Mouse (Mus musculus) intestine, embryonic 14.5 days (tissue): ENCODE results near the gene Ercc2. TPM values are rescaled to one million over a fixed set of nuclear protein-coding genes. Genes with fewer than 3 reads are reported as not detected.

Source experiments
- ATAC-seq: fragments of 200-750 bp; cut with Nextera tagmentation; replicated peaks from 2 replicates; pipeline ENCODE4 v1.8.0; 2017; ENCODE audit warnings: low read depth, moderate number of reproducible peaks, moderate TSS enrichment, moderate library complexity; ENCODE audit not compliant: low FRiP score, low TSS enrichment
- DNase-seq: peaks from one replicate; pipeline ENCODE4 v3.0.0-alpha.2; 2018; ENCODE audit warnings: low spot score
- H3K27ac ChIP-seq: fragments of 300-500 bp; sonication (generic); 2 replicates; pipeline ENCODE4 v1.5.1; 2014; ENCODE audit warnings: low read depth, mild to moderate bottlenecking, control low read depth
- H3K27me3 ChIP-seq: fragments of 300-500 bp; sonication (generic); replicated peaks from 2 replicates; pipeline ENCODE4 v1.6.1; 2014; ENCODE audit warnings: low read length, control low read depth; ENCODE audit not compliant: control insufficient read depth, insufficient read depth
- H3K36me3 ChIP-seq: fragments of 300-500 bp; sonication (generic); 2 replicates; pipeline ENCODE4 v1.6.1; 2014; ENCODE audit warnings: low read length, control low read depth; ENCODE audit not compliant: control insufficient read depth, insufficient read depth
- H3K4me1 ChIP-seq: fragments of 300-500 bp; sonication (generic); replicated peaks from 2 replicates; pipeline ENCODE4 v1.6.1; 2014; ENCODE audit warnings: low read length, control low read depth, mixed read lengths; ENCODE audit not compliant: control insufficient read depth, insufficient read depth
- H3K4me2 ChIP-seq: fragments of 300-500 bp; sonication (generic); 2 replicates; pipeline ENCODE4 v1.6.1; 2014; ENCODE audit warnings: low read length
- H3K4me3 ChIP-seq: fragments of 300-500 bp; sonication (generic); 2 replicates; pipeline ENCODE4 v1.5.1; 2014; ENCODE audit warnings: low read depth, low read length, control low read depth, mixed read lengths
- H3K9ac ChIP-seq: fragments of 300-500 bp; sonication (generic); 2 replicates; pipeline ENCODE4 v1.6.1; 2014; ENCODE audit warnings: mild to moderate bottlenecking, low read length
- H3K9me3 ChIP-seq: fragments of 300-500 bp; sonication (generic); 2 replicates; pipeline ENCODE4 v1.6.1; 2016; ENCODE audit warnings: low read length, control low read depth; ENCODE audit not compliant: control insufficient read depth
- WGBS: fragments of 180-500 bp; shearing (Covaris S2); extraction: QIAGEN DNeasy Blood & Tissue Kit; methylation state at CpG from one replicate; pipeline ENCODE4 v1.1.7; 2014; 5-methylcytosine and 5-hydroxymethylcytosine counted together
- polyA plus RNA-seq: library from polyadenylated mRNA; unstranded; fragments of >200 nt; fragmentation: Nextera tagmentation; extraction: Ambion mirVana; gene quantifications from 2 replicates; pipeline ENCODE4 v1.2.1, GENCODE M21; 2014

Gene Ercc2
- polyA plus RNA-seq, 1 experiment from 2014 or later: 11.3 TPM

DNA sequence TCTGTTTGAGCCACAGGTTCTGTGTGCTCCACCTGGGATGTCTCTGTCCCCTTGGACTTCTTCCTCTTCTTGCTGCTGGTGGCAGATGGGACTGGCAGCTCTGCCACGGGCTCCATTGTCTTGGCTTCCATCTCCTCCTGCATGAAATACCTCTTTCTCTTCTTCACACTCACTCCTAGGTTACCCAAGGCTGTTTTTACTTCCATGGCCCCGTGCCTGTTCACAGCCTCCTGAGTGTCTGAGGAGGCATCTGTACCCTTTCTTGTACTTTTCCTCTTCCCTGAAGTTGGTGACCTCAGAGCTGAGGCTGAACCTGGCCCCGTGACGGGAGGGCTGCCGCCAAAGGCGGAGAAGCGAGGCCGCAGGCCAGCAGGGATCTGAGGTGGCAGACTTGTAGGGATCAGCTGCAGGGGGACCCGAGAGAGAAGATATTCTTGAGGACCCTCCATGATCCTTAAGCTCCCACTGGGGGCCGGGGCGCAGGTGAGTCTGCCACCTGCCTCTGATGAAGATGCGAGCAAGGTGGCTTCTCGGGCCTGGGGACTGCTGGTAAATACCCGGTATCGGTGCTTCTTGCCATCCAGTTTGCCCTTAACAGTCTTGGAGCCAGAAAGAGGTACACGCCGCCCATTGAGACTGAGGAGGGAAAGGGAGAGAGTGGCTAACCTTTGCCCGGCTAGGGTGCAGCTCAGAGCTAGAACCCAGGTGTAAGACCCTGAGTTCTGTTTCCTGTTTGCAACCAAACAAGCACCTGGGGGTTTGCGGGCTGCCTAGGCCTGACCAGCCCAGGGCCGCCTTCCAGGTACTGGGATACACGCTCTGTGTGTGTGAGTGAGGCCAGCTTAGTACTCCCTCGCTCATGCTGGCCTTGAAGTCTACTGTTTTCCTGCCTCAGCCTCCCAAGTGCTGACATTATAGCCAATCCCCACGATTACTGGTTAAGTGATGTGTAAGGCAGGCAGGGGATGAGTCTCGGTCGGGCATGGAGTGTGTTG lies 24.1 kb upstream of the Ercc2 start:
- no peak for DNase-seq
- H3K27me3 ChIP-seq: no peaks in the 10 kb centered on the region
- H3K4me3 ChIP-seq: peak overlapping the region; percentile 71
- H3K9ac ChIP-seq: peak overlapping the region; percentile 16; the same call in 1 of the 2 replicates
- no peak for ATAC-seq
- H3K27ac ChIP-seq: no peak overlapping the region
- H3K4me2 ChIP-seq: peak overlapping the region; percentile 98
- H3K36me3 ChIP-seq: peaks cover 45% of the 10 kb centered on the region
- 89% methylated on average over 25 of the region's 25 CpGs for WGBS
- H3K9me3 ChIP-seq: no peaks in the 10 kb centered on the region
- peaks cover 22% of the 10 kb centered on the region for H3K4me1 ChIP-seq

- 16% methylated on average over 13 of the region's 13 CpGs for WGBS
- ATAC-seq (no peak), DNase-seq (no peak)
- H3K27me3 ChIP-seq: no peaks in the 10 kb centered on the region
- H3K9me3 ChIP-seq: no peaks in the 10 kb centered on the region
- H3K9ac ChIP-seq: peak overlapping the region; percentile 64
- H3K4me1 ChIP-seq: peaks cover 22% of the 10 kb centered on the region
- no peak overlapping the region for H3K27ac ChIP-seq
- peaks cover 37% of the 10 kb centered on the region for H3K36me3 ChIP-seq
- peak overlapping the region; percentile 98 for H3K4me2 ChIP-seq
- H3K4me3 ChIP-seq: peak overlapping the region; percentile 71
Measured at GRCm38 (mm10) chr7:19358634-19359033, 23.2 kb upstream of the Ercc2 start.

DNA sequence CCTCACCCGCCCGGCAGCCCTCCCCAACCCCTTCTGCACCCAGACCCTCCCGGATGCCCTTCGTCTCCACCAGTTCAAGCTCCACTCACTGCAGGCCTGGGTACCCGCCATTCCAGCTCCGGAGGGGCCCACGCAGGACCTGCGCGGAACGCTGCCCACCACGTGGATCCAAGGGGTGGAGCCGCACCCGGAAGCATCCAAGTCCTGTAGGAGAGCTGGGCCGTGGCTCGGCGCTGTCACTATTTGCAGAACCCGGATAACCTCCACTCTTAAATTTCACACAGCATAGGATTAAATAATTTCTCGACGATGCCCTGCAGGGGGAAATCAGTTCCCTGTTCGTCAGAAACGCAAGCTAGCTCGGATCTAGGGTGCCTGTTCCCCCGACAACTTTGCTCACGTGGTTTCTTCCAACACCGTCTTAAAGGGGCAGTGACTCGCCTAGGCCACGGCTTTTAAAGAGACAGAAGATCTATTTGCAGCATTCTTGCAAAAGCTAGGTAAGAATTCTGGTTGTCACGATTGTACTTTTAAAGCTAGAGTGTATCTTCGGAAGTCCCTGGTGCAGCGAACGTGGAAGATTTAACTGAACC lies 22.4 kb upstream of the Ercc2 start, which contains the start of the genes Cd3eap and Ppp1r13l:
TSS of gene Cd3eap (minus strand) at position 185 of the 593 bp plus-strand sequence.
TSS of gene Ppp1r13l (plus strand) at position 451 of the 593 bp plus-strand sequence.
- Histone ChIP-seq H3K4me3 (peak within 1 kb of the TSS; percentile 71), H3K9me3 (no peaks in the 10 kb centered on the region), H3K36me3 (peaks cover 33% of the 10 kb centered on the region), H3K27ac (peak within 1 kb of the TSS; percentile 78), H3K4me1 (peaks cover 22% of the 10 kb centered on the region), H3K27me3 (no peaks in the 10 kb centered on the region), H3K9ac (peak within 1 kb of the TSS; percentile 64), H3K4me2 (peak within 1 kb of the TSS; percentile 98)
- DNase-seq (peak; percentile 97), ATAC-seq (peak; percentile 65)
- WGBS: under 1% methylated on average over 31 of the region's 31 CpGs

- Histone ChIP-seq H3K4me1 (peaks cover 22% of the 10 kb centered on the region), H3K9ac (peak overlapping the region; percentile 64), H3K4me2 (peak overlapping the region; percentile 98), H3K9me3 (no peaks in the 10 kb centered on the region), H3K27me3 (no peaks in the 10 kb centered on the region), H3K4me3 (peak overlapping the region; percentile 71), H3K36me3 (peaks cover 26% of the 10 kb centered on the region), H3K27ac (peak overlapping the region; percentile 78)
- peak; percentile 74 for ATAC-seq
- WGBS: under 1% methylated on average over 45 of the region's 45 CpGs
- peak; percentile 80 for DNase-seq
Measured at GRCm38 (mm10) chr7:19359892-19360641, 21.7 kb upstream of the Ercc2 start.

DNA sequence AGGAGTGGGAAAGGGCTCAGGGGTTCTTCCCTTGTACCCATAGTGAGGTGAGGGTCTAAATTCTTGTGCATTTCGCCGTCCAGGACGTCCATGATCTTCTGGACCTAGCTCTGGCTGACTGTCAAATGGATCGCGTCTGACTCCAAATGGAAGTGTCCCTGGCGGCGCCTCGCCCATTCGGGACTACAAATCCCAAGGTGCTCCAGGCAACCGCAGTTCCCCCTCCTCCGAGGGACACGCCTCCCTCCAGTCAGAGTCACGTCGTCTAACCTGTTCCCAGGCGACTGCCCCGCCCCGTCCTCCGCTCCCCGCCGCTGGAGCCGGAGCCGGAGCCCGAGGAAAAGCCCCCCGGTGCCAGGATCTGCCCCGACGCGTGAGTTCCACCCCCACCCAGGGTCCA lies 20.9 kb upstream of the Ercc2 start:
- Histone ChIP-seq H3K4me1 (peaks cover 22% of the 10 kb centered on the region), H3K9ac (peak overlapping the region; percentile 44), H3K27me3 (no peaks in the 10 kb centered on the region), H3K4me3 (peak overlapping the region; percentile 71), H3K4me2 (peak overlapping the region; percentile 98), H3K27ac (0 out of 2 replicates have a peak overlapping the region, but pooled peaks have one; percentile 16), H3K9me3 (no peaks in the 10 kb centered on the region), H3K36me3 (peaks cover 18% of the 10 kb centered on the region)
- DNase-seq: peak; percentile 89
- ATAC-seq: peak; percentile 59
- under 1% methylated on average over 27 of the region's 27 CpGs for WGBS

DNA sequence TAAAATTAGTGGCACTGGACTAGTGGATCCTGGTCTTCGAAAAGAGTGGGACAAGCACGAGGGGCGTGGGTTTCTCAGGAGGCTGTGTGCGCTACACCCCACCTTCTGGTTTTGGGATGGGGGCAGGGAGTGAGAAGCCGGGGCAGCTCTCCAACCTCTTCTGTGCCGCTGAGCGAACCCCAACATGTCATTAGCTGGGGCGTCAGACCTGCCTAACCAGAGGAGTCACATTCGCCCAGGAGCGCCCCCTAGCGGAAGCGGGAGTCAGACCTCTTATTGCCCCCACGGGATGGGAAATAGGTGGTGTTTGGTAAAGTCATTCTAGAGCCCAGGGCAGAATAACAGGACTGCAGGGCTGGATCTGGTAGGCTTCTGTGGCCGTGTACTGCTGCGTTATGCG lies 20.1 kb upstream of the Ercc2 start:
- Histone ChIP-seq H3K4me1 (peaks cover 22% of the 10 kb centered on the region), H3K27me3 (no peaks in the 10 kb centered on the region), H3K9ac (peak overlapping the region; percentile 44), H3K27ac (no peak overlapping the region), H3K9me3 (no peaks in the 10 kb centered on the region), H3K4me3 (peak overlapping the region; percentile 71), H3K4me2 (peak overlapping the region; percentile 98), H3K36me3 (peaks cover 13% of the 10 kb centered on the region)
- ATAC-seq: no peak
- DNase-seq: peak; percentile 89
- 10% methylated on average over 16 of the region's 16 CpGs for WGBS

DNA sequence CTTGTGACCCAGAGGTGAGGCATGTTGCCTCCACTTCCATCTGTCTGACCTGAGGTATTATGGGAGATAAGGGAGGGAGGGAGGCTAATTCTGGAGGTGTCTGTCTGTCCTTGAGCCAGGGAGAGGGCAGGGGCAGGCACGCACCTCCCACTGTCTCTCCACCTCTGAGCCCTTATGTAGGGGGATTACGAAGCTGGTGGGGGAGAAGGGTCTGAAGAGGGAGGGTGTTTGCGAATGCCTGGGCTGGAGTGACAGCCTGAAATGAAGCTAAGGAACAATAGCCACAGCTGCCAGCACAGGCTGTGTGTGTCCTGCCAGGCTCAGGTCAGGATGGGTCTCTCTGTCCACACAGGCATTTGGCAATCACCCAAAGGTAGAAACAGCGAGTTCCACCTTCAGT lies 19.5 kb upstream of the Ercc2 start:
- no peak for DNase-seq
- Histone ChIP-seq H3K9me3 (no peaks in the 10 kb centered on the region), H3K27me3 (no peaks in the 10 kb centered on the region), H3K4me2 (0 out of 2 replicates have a peak overlapping the region, but pooled peaks have one; percentile 98), H3K4me1 (peaks cover 22% of the 10 kb centered on the region), H3K36me3 (peaks cover 9% of the 10 kb centered on the region), H3K9ac (no peak overlapping the region), H3K27ac (no peak overlapping the region), H3K4me3 (no peak overlapping the region)
- no peak for ATAC-seq
- WGBS: 58% methylated on average over 4 of the region's 4 CpGs

- Histone ChIP-seq H3K4me2 (no peak overlapping the region), H3K27me3 (peaks cover 3% of the 10 kb centered on the region; the same call in 1 of the 2 replicates), H3K9me3 (no peaks in the 10 kb centered on the region), H3K27ac (no peak overlapping the region), H3K4me3 (no peak overlapping the region), H3K36me3 (no peaks in the 10 kb centered on the region), H3K4me1 (peaks cover 14% of the 10 kb centered on the region; the same call in 1 of the 2 replicates), H3K9ac (no peak overlapping the region)
- 5% methylated on average over 18 of the region's 18 CpGs for WGBS
- ATAC-seq (peak; percentile 13; the same call in 1 of the 2 replicates), DNase-seq (peak; percentile 88)
Measured at GRCm38 (mm10) chr7:19363881-19364280, 17.9 kb upstream of the Ercc2 start.
